Mouse (Mus musculus) gastrocnemius, adult 8-10 months (tissue): ENCODE results near the gene Slc4a1. TPM values are rescaled to one million over a fixed set of nuclear protein-coding genes. Genes with fewer than 3 reads are reported as not detected.

Source experiments
- DNase-seq, 2 experiments: peaks; one replicate each; pipeline ENCODE4 v3.0.0; 2022; ENCODE audit warnings: low spot score in 2 of 2
- total RNA-seq, 4 experiments: library from RNA; stranded (reverse); gene quantifications; 2 replicates each; pipeline ENCODE4 v1.2.4; 2022

The Slc4a1 gene
- total RNA-seq, 4 experiments from 2014 or later = 1.0 TPM; not detected in 3

GRCm38 (mm10) chr11:102323516-102323915 is 42.5 kb downstream of the Slc4a1 start:
- DNase-seq = no peak

DNA sequence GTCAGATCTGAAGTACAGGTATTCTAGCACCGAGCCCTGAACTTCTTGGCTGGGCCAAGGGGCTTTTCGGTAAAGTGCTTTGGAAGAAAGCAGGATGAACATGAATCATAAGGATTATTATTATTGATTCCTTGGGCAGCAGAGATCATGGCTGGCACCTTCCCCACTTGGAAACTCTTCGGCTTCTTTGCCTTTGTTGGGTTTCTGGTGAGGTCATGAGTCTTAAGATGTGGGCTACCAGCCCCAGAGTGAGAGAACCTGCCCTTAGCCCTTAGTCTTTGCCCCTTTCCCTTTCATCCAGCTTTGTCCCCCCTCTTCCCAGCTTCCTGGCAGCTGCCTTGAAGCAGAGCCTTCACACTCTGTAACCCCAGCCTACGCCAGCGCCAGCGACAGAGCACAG is 44.1 kb downstream of the Slc4a1 start:
- no peak for DNase-seq

GRCm38 (mm10) chr11:102320686-102321005 is 45.4 kb downstream of the Slc4a1 start:
- DNase-seq = peak; percentile 69 to 77

GRCm38 (mm10) chr11:102319941-102320685 is 45.9 kb downstream of the Slc4a1 start:
- DNase-seq = peak; percentile 74 to 83

GRCm38 (mm10) chr11:102319410-102319792 is 46.6 kb downstream of the Slc4a1 start, which contains the start of gene Ubtf:
Gene Ubtf (minus strand): TSS chr11:102319742.
- peak; percentile 73 to 82 for DNase-seq

- peak in 1 of 2 experiments; percentile 49 for DNase-seq
These were observed 47.2 kb downstream of the Slc4a1 start for GRCm38 (mm10) chr11:102318576-102319409.

- DNase-seq = peak; percentile 49 to 65
These were observed 48.0 kb downstream of the Slc4a1 start for GRCm38 (mm10) chr11:102317901-102318575.

DNA sequence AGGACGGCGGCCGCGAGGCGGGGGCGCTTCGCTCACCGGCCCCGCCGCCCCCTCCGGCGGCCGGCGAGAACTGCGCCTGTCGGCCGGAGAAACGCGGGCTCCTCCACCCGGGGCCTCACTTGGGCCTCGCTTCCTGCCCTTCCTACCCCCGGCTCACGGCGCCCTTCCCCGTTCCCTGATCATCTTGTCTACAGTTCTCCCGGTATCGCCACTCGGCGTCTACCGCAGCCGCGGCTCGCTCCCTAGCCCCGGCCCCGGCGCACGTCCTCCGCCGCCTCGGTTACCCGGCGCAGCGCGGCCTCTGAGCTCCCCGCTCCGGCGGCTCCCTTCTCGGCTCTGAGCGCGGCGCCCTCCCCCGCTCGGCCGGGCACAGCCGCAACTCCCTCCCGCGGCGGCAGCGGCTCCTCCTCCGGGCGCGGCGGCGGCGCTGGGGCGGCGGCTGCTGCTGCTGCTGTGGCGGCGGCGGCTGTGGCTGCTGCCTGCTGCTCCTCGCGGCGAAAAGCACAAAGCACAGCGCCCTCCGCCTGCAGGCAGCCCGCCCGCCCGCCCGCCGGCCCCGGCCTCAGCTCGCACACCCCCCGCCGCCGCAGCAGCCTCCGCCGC is 48.6 kb downstream of the Slc4a1 start:
- peak; percentile 40 to 61 for DNase-seq

DNA sequence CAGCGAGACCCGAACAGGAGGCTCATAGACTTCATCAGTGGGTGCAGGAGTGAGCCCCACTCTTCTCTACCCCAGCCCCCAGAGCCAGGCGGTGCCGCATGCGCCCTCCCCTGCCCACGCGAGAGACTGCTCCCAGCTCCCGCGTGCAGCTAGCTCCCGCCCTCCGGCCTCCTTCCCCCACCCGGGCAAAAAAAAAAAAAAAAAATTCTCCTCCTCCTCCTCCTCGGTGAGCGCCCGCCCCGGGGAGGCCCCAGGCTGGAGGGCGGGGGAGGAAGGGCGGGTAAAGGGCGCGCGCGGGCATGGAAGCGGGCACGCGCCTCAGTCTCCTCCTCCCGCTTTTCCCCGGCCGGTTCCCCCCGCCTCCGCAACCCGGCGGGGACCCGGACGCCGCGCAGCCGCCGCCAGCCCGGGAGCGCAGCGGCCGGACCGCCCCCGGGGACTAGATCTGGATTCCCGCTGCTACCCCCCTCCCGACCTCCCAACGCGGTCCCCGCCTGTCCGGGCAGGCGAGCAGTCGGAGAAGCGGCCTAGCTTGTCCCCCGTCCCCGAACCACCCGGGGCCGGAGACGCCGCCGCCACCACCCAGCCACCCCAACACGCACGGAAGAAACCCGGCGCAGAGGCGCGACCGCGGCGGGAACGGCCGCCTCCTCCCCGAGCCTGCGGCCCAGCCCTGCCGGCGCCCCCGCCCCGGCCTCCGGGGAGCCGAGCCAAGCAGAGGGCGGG is 49.3 kb downstream of the Slc4a1 start:
- DNase-seq = peak; percentile 82 to 87

DNA sequence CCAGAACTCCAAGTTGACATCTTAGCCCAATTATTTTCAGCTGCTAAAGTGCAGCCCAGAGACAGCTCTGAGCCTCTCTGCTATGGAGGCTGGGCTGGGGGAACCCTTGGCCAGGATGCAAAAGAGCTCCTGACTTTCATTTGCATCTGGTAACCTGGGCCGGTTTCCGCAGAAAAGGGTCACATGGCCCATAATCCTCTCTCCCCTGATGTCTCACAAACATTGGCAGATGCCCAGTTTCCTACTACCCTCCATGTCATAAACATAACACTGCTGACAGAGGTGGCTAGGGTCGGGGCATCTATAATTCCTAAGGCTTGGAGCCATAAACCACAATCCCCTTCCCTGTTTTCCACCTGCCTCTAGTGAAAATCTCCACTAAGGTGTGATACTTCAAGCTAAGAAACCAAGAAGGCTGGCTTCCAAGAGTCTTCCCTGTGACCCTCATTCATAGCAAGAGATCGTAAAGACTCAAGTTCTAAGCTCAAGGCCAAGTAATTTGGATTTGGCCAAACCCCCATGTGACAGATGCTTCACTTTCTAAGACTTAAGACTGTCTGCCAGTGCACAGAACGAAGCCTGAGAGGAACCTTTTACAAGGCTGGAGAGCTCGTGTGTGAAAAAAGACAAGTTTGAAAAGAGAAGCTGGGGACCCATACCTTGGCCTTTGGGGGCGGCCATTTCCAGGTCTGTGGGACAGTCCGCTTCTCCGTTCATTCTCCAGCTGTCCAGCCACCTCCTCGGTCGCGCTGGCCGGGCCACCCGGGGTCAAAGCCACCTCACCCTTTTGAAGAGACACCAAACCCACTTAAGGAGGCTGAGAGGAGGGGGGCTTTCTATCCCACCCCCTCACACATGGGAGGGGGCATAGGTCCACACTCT is 50.1 kb downstream of the Slc4a1 start:
- DNase-seq = no peak

DNA sequence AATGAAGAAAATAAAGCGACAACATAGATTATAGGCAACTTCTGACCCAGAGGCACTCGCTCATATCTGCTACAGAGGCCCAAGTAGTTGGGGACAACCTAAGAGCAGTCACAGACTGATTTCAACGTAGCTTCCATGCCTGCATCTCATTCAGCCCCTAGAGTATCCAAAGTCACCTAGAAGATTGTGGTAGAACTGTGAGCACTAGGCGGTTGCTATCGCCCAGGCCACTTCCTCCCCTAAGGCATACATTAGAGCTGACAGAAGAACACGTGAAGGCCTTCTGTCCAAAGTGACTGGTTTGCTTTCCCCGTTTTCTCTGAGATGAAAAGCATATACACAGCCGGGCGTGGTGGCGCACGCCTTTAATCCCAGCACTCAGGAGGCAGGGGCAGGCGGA is 51.7 kb downstream of the Slc4a1 start:
- no peak for DNase-seq

DNA sequence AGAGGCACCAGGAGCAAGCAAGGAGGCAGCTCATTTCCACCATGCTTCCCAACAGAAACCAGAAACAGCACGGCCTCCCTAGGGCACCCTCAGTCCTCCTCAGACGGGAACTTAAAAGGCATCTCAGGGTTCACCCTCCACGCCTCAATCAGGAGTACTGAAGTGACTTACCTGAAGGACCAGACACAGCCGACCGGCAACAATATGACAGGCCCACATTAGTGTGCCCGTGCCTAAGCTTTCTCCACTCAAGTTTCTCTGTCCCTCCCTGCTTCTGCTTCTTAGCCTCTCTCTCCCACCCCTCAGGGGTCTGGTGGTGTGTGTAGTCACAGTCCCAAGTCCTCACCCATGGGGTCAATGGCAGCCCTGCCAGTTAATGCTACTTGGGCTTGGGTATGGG is 53.4 kb downstream of the Slc4a1 start:
- DNase-seq = no peak

GRCm38 (mm10) chr11:102311966-102312365 is 54.0 kb downstream of the Slc4a1 start:
- DNase-seq = no peak

- no peak for DNase-seq
These were observed 55.0 kb downstream of the Slc4a1 start for GRCm38 (mm10) chr11:102310768-102311695.

- no peak for DNase-seq
These were observed 56.0 kb downstream of the Slc4a1 start for GRCm38 (mm10) chr11:102309821-102310617.

- peak; percentile 94 to 96 for DNase-seq
These were observed 57.0 kb downstream of the Slc4a1 start for GRCm38 (mm10) chr11:102308979-102309378.

DNA sequence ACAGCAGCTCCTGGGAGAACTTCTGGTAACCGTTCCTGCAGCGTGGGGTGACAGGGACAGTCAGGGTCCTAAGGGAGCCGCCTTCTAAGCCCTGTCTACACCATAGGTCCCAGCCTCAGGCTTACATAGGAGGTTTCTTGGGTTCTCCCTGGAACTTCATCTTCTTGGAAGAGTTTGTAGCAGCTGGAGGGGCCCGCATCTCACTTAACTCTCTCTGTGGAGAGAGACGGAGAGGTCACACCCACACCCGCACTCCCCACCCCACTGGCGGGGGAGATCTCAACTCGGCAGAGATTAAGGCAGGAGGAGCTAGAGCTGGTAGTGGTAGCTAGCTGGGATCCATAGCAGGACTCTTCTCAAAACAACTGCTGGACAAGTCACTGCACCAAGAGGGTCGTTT is 57.9 kb downstream of the Slc4a1 start:
- DNase-seq = no peak

DNA sequence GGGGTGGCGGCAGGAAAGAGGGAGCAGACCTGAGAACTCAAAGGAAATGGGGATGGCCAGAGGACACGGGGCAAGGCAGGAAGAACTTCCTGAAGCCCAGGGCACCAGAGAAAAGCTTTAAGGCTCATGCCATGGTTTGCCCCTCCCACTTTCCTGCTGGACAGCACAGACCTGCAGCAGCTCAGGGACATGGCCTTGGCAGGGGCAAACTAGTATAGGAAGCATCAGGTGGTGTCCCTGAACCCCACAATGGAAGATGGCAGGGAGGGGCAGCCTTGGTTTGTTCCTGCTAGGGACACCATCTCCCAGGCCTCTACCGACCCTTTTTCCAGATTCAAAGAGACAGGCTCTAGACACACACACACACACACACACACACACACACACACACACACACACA is 60.6 kb downstream of the Slc4a1 start:
- no peak for DNase-seq
